Mouse (Mus musculus) embryonic fibroblast, embryonic 13.5 days (primary cell): ENCODE data around the gene Insyn1.

Experiments used
- CTCF ChIP-seq: IDR thresholded peaks from 2 replicates; pipeline ENCODE4 v1.5.1; 2011; ENCODE audit warnings: mild to moderate bottlenecking, control low read depth, low read length, moderate library complexity, borderline replicate concordance; ENCODE audit not compliant: insufficient read depth
- POLR2A ChIP-seq: IDR thresholded peaks from 2 replicates; pipeline ENCODE4 v1.6.1; 2011; ENCODE audit warnings: low read depth, mild to moderate bottlenecking, control low read depth, low read length, moderate library complexity

GRCm38 (mm10) chr9:58470466-58470865 lies 17.9 kb upstream of the Insyn1 start:
- TF ChIP-seq CTCF, result no peak
- TF ChIP-seq POLR2A, result no peak
